Comparison of ENCODE assay signal across 8 mouse cellular contexts in the genomic region with DNA sequence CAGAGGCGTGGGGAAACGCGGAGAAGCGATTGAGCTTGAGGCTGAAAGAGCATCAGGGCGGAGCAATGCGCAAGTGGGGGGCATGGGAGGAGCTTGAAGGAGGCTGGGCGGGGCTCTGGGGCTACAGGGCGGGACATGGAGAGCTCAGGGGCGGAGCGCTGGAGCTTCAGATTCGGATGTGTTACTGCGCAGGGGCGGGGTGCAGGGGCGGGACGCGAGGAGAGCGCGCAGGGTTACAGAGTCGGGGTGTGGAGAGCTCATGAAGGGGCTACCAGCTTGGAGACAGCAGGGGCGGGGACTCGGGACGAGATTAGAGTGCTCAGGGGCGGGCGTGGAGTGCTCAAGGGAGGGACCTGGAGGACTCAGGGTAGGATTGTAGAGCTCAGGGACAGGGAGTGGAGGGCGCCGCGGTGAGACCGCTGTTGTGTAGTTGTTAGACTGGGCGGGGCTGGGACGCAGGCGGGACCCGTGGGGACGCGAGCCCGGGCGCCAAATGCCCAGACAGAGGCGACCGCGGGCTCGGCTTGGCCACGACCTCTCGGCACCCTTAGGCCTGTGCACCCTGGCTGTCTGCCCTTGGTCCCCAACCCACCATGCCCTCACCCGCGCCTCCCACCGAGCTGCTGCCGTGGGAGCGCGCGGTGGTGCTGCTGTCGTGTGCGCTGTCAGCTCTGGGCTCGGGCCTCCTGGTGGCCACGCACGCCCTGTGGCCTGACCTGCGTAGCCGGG. TPM values are rescaled to one million over a fixed set of nuclear protein-coding genes. Genes with fewer than 3 reads are reported as not detected.
DNase-seq lines count a peak whose midpoint lies in the region; TF ChIP-seq lines count a peak whose summit lies in the region.

TSS of gene Gpr157 (plus strand) at position 205 of the 729 bp plus-strand sequence.

- no peaks in the 10 kb centered on the region for H3K36me3 ChIP-seq in megakaryocyte, embryonic 14.5 days (replicated peaks; ENCODE audit: low read length)

- TF ChIP-seq POLR2A in cortical plate, adult 2 months (IDR thresholded peaks at IDR 0.05; ENCODE audit: extremely low read depth, insufficient read depth, low read length) = no peak

- no peak within 1 kb of the TSS for H3K27ac ChIP-seq in cortical plate, adult 2 months (ENCODE audit: insufficient read depth, low read length)

- peak; percentile 99 for DNase-seq in ZHBTc4 (ENCODE audit: low read depth, low spot score)
- DNase-seq in gastrocnemius, adult 8-10 months (ENCODE audit: low spot score in 2 of 2) = peak; percentile 91 to 92
- DNase-seq in hindlimb bud, embryonic 11.5 days (ENCODE audit: extremely low spot score, low read depth, low spot score) = peak; percentile 80
- DNase-seq in left cerebral cortex, adult 8-10 months (ENCODE audit: low spot score in 2 of 2) = peak; percentile 66 to 86
- DNase-seq in right cerebral cortex, postnatal 10 days (ENCODE audit: low spot score in 2 of 2) = peak; percentile 92
- DNase-seq in urinary bladder, postnatal 25 days (ENCODE audit: low spot score) = peak; percentile 85

- H3K4me3 ChIP-seq in cortical plate, adult 2 months (ENCODE audit: insufficient read depth, low read length) = peak within 1 kb of the TSS; percentile 50
- peak within 1 kb of the TSS; percentile 93 for H3K4me3 ChIP-seq in megakaryocyte, embryonic 14.5 days (replicated peaks)

- H3K4me1 ChIP-seq in cortical plate, adult 2 months (ENCODE audit: control insufficient read depth, insufficient read depth, low read length) = no peaks in the 10 kb centered on the region
- H3K4me1 ChIP-seq in megakaryocyte, embryonic 14.5 days = peaks cover 27% of the 10 kb centered on the region

- H3K27me3 ChIP-seq in megakaryocyte, embryonic 14.5 days (replicated peaks) = peaks cover 55% of the 10 kb centered on the region

- no peak for TF ChIP-seq CTCF in cortical plate, adult 2 months (IDR thresholded peaks at IDR 0.05; ENCODE audit: extremely low read depth, insufficient read depth, low read length)

- peaks cover 13% of the 10 kb centered on the region for H3K9me3 ChIP-seq in megakaryocyte, embryonic 14.5 days

RNA-seq across cellular contexts. Expression of gene Gpr157, which starts in this region (rescaled TPM):
- 1.9 and 2.0 TPM in 2 replicates for polyA plus RNA-seq in cortical plate, adult 2 months (2012; rRNA removed)
- total RNA-seq in gastrocnemius, adult 8-10 months (2022) = 10 to 100 TPM; 32.3 to 43.2 (median 36.3) TPM
- 1 to 10 TPM; 1.9 to 3.4 (median 2.4) TPM for total RNA-seq in left cerebral cortex, adult 8-10 months (2022)
- polyA plus RNA-seq in megakaryocyte, embryonic 14.5 days (2012; ENCODE audit: insufficient read depth, low replicate concordance) = 1.1 and 1.9 TPM in 2 replicates

Comparison
In these comparisons a context has a peak if more than half of its experiments do, and no peak if none do; other contexts are left out.
1. RNA of gene Gpr157 (total RNA-seq): 32.3 to 43.2 TPM in gastrocnemius, adult 8-10 months; 1.9 to 3.4 TPM in left cerebral cortex, adult 8-10 months; every median in the first group is over 4 times any median in the second.
2. Peak in every context shown above with its lines, with median percentiles within 50 percentile points of each other: DNase-seq.